Mouse (Mus musculus) embryo, embryonic 10.5 days (tissue): ENCODE measurements around the gene Izumo1.

ENCODE experiments used
- DNase-seq: peaks from one replicate; pipeline ENCODE4 v3.0.0-alpha.2; 2015; ENCODE audit warnings: low spot score

Izumo1 gene

DNA sequence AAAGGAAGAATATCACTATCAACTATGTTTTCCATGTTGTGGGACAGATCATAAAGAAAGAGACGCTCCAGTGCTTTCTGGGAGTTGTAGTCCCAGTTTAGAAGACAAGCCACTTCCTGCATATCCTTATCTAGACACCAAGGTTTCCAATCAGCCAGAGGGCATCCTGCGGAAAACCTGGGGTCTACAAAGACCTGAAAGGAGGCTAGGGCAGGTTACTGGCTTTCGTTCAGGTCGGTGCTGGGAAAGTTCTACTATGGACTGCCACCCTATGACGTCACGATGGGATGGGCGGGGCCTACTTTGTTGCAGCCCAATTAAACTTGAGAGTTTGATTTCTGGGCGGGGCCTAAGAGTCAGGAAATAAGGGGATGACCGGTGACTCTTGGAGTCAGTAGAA is at the start of gene Izumo1:
Gene Izumo1 (plus strand): TSS at position 369 of the 400 bp plus-strand sequence.
- DNase-seq = peak; percentile 65

- DNase-seq = no peak
These were observed 49.6 kb upstream of the Izumo1 start for GRCm38 (mm10) chr7:45571966-45572365.

DNA sequence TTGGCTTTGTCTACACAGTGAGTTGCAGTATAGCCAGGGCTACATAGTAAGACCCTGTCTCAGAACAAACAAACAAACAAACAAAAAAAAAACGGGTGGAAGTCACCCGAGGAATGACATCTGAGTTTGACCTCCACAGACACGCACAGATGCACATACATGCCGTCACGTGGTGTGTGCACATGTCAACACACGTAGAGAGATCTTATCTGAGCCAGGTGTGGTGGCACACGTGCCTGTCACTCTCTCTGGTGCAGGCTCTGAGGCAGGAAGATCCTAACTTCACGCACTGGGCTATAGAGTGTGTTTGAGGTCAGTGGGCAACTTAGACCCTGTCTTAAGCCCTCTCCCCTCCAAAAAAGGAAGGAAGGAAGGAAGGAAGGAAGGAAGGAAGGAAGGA is 47.7 kb upstream of the Izumo1 start:
- DNase-seq = no peak

- no peak for DNase-seq
These were observed 46.9 kb upstream of the Izumo1 start for GRCm38 (mm10) chr7:45574472-45575379.

- no peak for DNase-seq
These were observed 35.7 kb upstream of the Izumo1 start for GRCm38 (mm10) chr7:45585923-45586322.

DNA sequence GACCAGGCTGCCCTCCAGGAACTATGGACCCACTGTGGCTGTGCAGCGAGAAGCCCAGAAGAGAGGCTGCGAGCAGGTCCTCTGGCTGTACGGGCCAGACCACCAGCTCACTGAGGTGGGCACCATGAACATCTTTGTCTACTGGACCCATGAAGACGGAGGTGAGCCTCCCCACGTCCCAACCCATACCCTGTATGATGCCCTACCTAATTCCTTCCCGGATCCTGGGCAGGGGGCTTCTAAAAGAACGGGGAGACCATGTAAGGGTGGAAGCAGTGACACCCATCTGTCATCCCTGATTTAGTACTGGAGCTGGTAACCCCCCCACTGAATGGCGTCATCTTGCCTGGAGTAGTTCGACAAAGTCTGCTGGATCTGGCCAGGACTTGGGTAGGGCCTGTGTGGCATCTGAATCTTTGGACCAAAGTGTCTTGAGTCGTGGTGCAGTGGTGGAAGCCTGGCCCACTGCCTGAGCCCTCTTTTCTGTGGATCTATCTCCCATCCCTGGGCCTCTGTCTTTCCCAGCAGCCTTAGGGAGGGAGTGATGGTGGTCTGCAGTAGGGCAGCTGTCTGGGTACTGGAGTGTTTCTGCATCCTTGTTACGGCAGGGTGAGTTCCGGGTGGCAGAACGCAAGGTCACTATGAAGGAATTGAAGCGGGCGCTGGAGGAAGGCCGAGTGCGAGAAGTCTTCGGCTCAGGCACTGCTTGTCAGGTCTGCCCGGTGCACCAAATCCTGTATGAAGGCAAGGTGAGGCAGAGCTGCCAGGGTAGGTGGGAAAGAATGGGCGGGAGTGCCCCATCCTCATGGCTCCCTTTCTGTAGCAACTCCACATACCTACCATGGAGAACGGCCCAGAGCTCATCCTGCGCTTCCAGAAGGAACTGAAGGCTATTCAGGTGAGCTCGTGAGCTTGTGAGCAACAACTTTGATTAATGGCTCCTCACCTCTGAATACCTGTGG is 33.7 kb upstream of the Izumo1 start:
- DNase-seq = no peak

DNA sequence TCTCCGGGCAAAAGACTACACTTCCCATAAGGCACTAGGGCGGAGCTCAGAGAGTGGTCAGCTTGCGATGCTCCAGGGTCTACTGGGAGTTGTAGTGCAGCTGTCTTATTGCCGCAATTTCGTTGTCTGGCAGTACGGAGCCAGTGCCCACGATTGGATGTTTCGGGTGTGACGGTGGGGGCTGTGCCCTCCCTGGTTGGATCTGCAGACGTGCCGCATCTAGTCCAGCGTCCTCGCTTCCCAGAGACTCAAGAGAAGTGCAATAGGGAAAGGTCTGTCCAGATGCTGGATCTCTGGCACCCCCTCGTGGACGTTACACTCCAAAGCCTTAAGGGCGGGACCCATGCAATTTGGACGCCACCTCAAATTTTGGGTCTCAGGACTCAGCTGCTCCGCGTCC is 32.4 kb upstream of the Izumo1 start:
- peak; percentile 96 for DNase-seq

GRCm38 (mm10) chr7:45589898-45590297 is 31.7 kb upstream of the Izumo1 start:
- no peak for DNase-seq

GRCm38 (mm10) chr7:45590874-45591273 is 30.7 kb upstream of the Izumo1 start:
- peak; percentile 35 for DNase-seq

DNA sequence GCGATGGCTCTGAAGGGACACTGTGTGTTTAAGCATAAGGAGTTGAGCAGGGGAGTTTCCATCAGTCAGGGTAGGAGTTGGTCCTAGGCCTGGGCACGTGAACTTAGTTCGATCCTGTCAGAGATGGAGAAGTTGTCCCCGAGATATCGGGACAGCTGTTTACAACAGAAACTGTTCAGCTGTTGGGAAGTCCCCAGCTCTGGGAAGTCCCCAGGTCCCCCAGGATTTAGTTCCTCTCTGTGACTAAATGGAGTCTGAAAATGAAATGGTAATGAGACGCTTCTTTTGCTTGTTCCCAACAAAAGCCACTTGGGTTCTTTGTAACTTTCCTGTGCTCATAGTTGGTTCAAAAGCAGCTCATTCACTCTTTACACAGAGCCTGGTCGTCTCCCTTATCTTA is 29.7 kb upstream of the Izumo1 start:
- no peak for DNase-seq

DNA sequence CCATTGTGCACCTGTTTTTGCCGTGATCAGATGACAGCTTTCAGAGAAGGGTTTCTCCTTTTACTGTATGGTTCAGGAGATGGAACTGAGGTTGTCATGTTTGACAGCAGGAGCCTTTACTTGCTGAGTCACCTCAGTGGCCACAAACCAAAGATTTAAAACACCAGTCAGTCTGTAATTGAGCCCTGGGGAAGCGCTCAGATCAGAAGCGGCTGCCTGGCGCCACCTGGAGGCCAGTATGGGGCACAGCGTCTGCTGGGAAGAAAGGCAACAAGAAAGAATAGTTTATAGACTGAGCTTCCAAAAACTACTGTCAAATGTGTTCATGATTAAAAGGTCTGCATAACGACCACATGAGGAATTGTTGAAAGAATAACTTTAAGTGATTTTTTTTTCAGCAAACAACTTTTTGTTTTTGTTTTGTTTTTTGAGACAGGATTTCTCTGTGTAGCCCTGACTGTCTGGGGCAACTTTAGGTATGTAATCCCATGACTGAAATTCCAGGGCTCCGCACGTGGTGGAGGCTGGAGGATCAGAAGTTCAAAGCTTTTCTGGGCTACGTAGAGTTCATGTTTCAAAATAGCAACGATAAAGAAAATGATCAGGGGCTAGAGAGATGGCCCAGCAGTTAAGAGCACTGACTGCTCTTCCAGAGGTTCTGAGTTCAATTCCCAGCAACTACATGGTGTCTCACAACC is 28.3 kb upstream of the Izumo1 start:
- DNase-seq = peak; percentile 84

- no peak for DNase-seq
These were observed 26.4 kb upstream of the Izumo1 start for GRCm38 (mm10) chr7:45595176-45595575.

- no peak for DNase-seq
These were observed 25.5 kb upstream of the Izumo1 start for GRCm38 (mm10) chr7:45596107-45596506.

- no peak for DNase-seq
These were observed 24.6 kb upstream of the Izumo1 start for GRCm38 (mm10) chr7:45597013-45597412.

GRCm38 (mm10) chr7:45597527-45597926 is 24.1 kb upstream of the Izumo1 start:
- no peak for DNase-seq

DNA sequence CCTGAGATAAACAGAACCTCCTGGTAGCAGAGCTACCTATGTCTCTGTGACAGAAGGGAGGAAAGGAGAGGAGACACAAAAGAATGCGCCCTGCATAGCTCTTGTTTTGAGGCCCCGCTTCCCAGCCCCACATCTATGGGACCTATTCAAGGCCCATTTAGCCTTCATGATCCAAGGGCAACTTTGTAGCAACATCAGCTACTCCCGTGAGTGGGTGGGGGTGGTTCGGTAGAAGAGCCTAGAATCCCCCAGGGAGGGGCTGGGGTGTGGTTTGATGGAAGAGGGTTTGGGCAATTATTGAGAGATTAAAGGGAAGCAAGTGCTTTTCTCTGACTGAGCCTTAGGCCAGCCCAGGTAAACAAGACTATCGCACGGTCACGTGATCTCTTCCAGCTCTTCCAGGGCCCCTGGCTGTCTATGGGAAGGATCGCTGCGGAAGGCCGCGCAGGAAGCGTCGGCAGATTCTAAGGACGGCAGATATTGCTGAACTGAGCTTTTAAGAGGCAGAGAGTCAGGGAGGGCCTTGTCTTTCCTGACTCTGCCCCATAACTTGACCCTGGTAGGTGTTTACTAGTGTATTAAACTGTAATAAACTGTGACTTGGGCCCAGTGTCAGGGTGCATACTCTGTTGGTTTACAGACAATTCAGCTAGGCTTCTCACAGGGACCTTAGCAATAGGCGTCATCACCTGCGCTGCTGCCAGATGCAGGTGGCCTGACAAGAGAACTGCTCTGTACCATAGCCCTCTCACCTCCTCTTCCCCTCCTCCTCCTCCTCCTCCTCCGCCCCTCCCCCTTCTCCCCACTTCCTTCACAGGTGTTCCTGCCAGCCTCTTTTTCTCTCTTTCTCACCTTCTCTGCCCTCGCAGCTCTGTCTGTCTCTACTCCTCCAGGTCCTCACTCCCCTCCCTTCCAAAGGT is 22.4 kb upstream of the Izumo1 start:
- no peak for DNase-seq

DNA sequence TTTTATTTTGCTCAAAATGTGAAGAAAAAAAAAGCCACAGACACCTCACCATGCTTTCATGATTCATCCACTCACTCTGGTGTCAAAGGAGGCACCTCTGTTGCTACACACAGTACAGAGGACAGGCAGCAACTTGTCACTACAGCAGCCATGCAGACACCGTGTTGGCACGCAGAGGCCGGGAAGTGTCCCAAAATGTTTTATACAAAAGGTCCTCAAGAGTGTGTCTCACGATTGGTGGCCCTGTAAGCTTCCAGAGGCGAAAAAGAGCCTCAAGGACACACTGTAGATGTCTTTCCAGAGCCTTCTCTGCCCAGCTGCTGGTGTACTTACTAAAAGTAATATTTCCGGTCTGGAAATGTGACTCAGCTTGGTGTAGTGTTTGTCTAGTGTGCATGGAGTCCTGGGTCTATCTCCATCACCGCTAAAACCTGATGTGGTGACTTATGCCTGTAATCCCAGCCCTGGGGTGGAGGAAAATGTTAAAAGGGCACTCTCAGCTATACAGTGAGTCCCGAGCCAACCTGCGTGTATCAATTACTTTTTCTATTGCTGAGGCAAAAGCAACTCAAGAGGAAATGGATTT is 15.8 kb upstream of the Izumo1 start:
- no peak for DNase-seq

DNA sequence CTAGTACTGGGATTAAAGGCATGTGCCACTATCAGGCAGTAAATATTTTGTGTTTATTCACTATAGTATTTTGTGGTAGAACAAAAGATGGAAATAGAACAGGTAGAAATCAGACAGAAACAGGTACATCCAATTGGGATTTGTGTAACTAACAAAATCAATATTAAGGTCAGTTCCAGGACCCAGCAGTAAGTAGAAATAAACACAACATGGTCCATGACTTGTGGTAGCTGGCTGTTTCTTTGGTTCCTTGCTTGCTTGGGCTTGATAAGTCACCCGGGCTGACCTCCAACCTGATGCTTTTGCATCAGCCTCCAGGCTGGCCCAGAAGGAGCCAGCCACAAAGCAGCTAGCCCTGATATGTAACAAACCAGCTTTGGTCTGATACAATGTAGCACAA is 12.1 kb upstream of the Izumo1 start:
- no peak for DNase-seq

DNA sequence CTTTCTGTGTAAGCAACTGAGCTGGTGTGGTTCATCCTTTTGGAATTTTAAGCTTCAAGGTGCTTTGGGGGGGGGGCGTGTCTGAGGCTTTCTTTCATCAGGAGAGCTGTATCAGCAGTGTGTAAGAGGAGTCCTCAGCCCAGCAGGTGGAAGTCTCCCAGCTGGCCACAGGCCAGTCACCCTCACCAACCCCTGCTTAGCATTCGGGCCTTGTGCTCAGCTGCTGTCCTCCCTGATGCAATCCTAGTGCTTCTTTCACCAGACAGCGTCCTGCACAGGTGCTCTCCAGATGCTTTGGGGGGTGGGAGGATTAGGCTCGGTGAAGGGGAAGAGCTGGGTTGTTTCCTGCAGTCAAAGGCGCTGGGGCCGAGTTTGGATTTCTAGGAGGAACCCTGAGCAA is 5.3 kb upstream of the Izumo1 start:
- no peak for DNase-seq

DNA sequence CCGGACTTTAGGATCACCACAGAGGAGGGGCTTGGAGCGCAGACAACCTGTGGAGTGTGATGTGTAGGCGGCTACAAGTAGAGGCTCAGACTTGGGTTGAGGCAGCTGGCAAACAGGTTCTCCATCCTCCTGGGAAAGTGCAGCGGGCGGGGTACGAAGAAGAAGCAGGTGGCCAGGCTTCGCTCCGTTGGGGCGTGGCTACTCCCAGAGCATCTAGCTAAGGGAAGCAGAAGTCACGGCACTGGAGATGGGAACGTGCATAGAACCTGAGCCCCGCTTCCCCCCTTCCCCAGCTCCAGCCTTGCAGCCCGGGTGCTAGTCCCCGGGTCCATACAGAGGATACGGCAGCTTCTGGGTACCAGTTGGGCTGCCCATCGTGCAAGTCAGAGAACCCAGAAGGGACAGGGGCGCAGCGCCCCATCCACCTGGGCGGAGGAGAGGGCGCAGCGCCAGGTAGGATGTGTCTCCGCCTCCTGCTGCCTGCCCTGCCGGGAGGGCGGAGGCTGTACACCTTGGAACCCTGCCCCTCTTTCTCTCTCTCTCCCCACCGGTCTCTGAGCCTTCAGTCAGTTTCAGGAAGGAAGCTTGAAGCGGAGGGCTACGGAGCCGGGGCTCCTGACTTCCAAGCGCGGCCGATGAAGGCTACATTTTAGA is 4.4 kb upstream of the Izumo1 start, which contains the start of gene Fut1:
Gene Fut1 (plus strand): TSS at position 248 of the 654 bp plus-strand sequence.
- DNase-seq = no peak
